Mouse (Mus musculus): ENCODE results near the gene Cadm2. TPM values are rescaled to one million over a fixed set of nuclear protein-coding genes. Genes with fewer than 3 reads are reported as not detected.

Gene Cadm2
- polyA plus RNA-seq, 1 experiment from 2014 or later: 5.3 TPM

DNA sequence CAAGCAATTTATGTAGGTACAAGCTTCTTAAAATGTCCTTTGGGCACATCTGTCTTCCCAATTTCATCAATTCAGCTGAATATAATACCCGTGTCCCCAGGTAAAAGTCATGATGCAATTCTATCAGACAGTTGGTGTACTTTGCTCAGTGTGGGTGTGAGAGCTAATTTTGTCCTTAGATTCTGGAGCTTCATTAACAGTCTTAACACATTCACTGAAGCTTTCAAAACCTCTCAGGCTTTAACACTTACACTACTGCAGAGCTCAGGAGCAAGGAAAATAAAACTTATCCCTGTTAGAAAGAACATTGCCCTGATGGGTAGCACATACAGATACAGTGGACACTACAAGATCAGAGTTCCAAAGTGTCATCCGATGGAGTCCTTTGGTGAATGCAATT lies 309.7 kb downstream of the Cadm2 start:
- no peak overlapping the region for H3K27ac ChIP-seq (ENCODE audit: low read length)
- H3K4me2 ChIP-seq (replicated peaks; ENCODE audit: low read depth, low read length): no peak overlapping the region
- no peak for ATAC-seq (ENCODE audit: insufficient number of reproducible peaks, insufficient read depth, low FRiP score, low read depth)
- no peak overlapping the region for H3K9ac ChIP-seq (replicated peaks; ENCODE audit: low read depth, low read length)
- WGBS: 85% methylated on average over 2 of the region's 2 CpGs
- no peak overlapping the region for H3K4me3 ChIP-seq (ENCODE audit: low read depth, low read length)
- no peaks in the 10 kb centered on the region for H3K36me3 ChIP-seq (ENCODE audit: control insufficient read depth, insufficient read depth, low read length)
- no peaks in the 10 kb centered on the region for H3K9me3 ChIP-seq (ENCODE audit: control insufficient read depth, low read depth, low read length)
- H3K27me3 ChIP-seq (ENCODE audit: control insufficient read depth, insufficient read depth, low read length): no peaks in the 10 kb centered on the region
- H3K4me1 ChIP-seq (ENCODE audit: control insufficient read depth, insufficient read depth, low read length): no peaks in the 10 kb centered on the region

DNA sequence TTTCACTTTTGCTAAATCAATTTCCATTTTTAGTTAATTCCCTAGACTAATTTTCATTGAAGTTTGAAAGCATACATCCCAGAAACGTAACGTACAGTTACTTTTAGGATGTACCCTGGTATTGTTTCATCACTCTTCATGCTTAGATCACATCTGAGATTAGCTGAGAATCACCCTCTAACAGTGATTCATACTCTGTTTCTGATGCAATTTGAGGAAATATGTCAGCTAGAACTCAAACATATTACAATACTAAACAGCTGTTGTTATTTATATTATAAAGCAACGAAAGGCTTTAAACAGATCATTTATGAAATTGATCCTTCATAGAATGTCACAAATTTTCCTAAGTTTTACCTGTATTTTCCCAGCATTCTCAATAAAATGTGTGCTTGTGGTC lies 336.0 kb downstream of the Cadm2 start:
- no peak overlapping the region for H3K9ac ChIP-seq (replicated peaks; ENCODE audit: low read depth, low read length)
- H3K9me3 ChIP-seq (ENCODE audit: control insufficient read depth, low read depth, low read length): no peaks in the 10 kb centered on the region
- H3K4me2 ChIP-seq (replicated peaks; ENCODE audit: low read depth, low read length): no peak overlapping the region
- no peak for ATAC-seq (ENCODE audit: insufficient number of reproducible peaks, insufficient read depth, low FRiP score, low read depth)
- no peak overlapping the region for H3K4me3 ChIP-seq (ENCODE audit: low read depth, low read length)
- H3K4me1 ChIP-seq (ENCODE audit: control insufficient read depth, insufficient read depth, low read length): no peaks in the 10 kb centered on the region
- H3K27me3 ChIP-seq (ENCODE audit: control insufficient read depth, insufficient read depth, low read length): no peaks in the 10 kb centered on the region
- H3K36me3 ChIP-seq (ENCODE audit: control insufficient read depth, insufficient read depth, low read length): no peaks in the 10 kb centered on the region
- no peak overlapping the region for H3K27ac ChIP-seq (ENCODE audit: low read length)
- WGBS: 90% methylated on average over 3 of the region's 3 CpGs

- Histone ChIP-seq H3K36me3 (ENCODE audit: control insufficient read depth, insufficient read depth, low read length) (no peaks in the 10 kb centered on the region), H3K27ac (ENCODE audit: low read length) (no peak overlapping the region), H3K9me3 (ENCODE audit: control insufficient read depth, low read depth, low read length) (no peaks in the 10 kb centered on the region), H3K27me3 (ENCODE audit: control insufficient read depth, insufficient read depth, low read length) (no peaks in the 10 kb centered on the region), H3K4me2 (replicated peaks; ENCODE audit: low read depth, low read length) (no peak overlapping the region), H3K4me1 (ENCODE audit: control insufficient read depth, insufficient read depth, low read length) (no peaks in the 10 kb centered on the region), H3K4me3 (ENCODE audit: low read depth, low read length) (no peak overlapping the region), H3K9ac (replicated peaks; ENCODE audit: low read depth, low read length) (no peak overlapping the region)
- WGBS: 87% methylated on average over 5 of the region's 5 CpGs
- no peak for ATAC-seq (ENCODE audit: insufficient number of reproducible peaks, insufficient read depth, low FRiP score, low read depth)
Measured at GRCm38 (mm10) chr16:67243598-67243997, 377.1 kb downstream of the Cadm2 start.

DNA sequence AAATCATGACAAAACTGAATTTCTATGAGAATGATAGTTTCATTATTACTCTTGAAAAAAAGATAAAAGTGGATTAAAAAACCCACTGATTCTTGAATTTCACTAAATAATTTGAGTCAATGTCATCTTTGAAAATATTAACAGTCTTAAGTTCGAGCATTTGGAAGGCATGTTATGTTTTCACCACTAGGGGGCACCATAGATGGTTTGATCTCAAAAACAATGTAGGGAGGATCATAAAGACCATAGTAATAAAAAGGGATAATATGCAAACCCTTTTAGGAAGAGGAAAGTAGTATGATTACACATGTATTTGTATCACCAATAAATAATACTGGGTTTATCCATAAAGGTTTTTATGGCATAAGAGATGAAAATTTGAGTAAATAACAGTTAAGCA lies 385.8 kb downstream of the Cadm2 start:
- H3K9ac ChIP-seq (replicated peaks; ENCODE audit: low read depth, low read length): no peak overlapping the region
- H3K4me3 ChIP-seq (ENCODE audit: low read depth, low read length): no peak overlapping the region
- no peak overlapping the region for H3K27ac ChIP-seq (ENCODE audit: low read length)
- 16% methylated on average over 1 of the region's 1 CpGs for WGBS
- no peaks in the 10 kb centered on the region for H3K4me1 ChIP-seq (ENCODE audit: control insufficient read depth, insufficient read depth, low read length)
- H3K4me2 ChIP-seq (replicated peaks; ENCODE audit: low read depth, low read length): no peak overlapping the region
- no peaks in the 10 kb centered on the region for H3K27me3 ChIP-seq (ENCODE audit: control insufficient read depth, insufficient read depth, low read length)
- ATAC-seq (ENCODE audit: insufficient number of reproducible peaks, insufficient read depth, low FRiP score, low read depth): no peak
- H3K36me3 ChIP-seq (ENCODE audit: control insufficient read depth, insufficient read depth, low read length): no peaks in the 10 kb centered on the region
- H3K9me3 ChIP-seq (ENCODE audit: control insufficient read depth, low read depth, low read length): no peaks in the 10 kb centered on the region

DNA sequence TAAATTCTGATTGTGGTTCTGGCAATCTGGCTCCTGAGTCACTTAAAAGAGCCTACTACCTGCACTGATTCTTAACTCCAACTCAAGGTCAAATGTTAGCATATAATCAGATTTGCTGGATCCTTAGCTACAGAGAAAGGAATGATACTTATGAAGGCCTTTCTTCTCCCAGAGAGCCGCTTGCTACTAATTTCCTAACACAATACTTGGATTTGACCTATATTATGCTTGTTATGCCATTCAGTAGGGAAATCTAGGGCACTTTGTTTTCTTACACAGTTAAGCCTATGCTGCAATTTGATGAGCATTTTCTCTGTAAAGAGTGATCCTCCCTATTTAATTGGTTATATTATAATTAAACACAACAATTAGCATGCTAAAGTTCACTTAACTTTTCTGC lies 394.0 kb downstream of the Cadm2 start:
- H3K9ac ChIP-seq (replicated peaks; ENCODE audit: low read depth, low read length): no peak overlapping the region
- WGBS: 94% methylated on average over 1 of the region's 1 CpGs
- no peak overlapping the region for H3K4me2 ChIP-seq (replicated peaks; ENCODE audit: low read depth, low read length)
- H3K4me1 ChIP-seq (ENCODE audit: control insufficient read depth, insufficient read depth, low read length): no peaks in the 10 kb centered on the region
- no peaks in the 10 kb centered on the region for H3K36me3 ChIP-seq (ENCODE audit: control insufficient read depth, insufficient read depth, low read length)
- H3K9me3 ChIP-seq (ENCODE audit: control insufficient read depth, low read depth, low read length): no peaks in the 10 kb centered on the region
- no peak overlapping the region for H3K27ac ChIP-seq (ENCODE audit: low read length)
- no peak for ATAC-seq (ENCODE audit: insufficient number of reproducible peaks, insufficient read depth, low FRiP score, low read depth)
- no peak overlapping the region for H3K4me3 ChIP-seq (ENCODE audit: low read depth, low read length)
- no peaks in the 10 kb centered on the region for H3K27me3 ChIP-seq (ENCODE audit: control insufficient read depth, insufficient read depth, low read length)

GRCm38 (mm10) chr16:67203329-67203728 lies 417.4 kb downstream of the Cadm2 start:
- Histone ChIP-seq H3K36me3 (ENCODE audit: control insufficient read depth, insufficient read depth, low read length) (no peaks in the 10 kb centered on the region), H3K27me3 (ENCODE audit: control insufficient read depth, insufficient read depth, low read length) (no peaks in the 10 kb centered on the region), H3K4me2 (replicated peaks; ENCODE audit: low read depth, low read length) (no peak overlapping the region), H3K4me3 (ENCODE audit: low read depth, low read length) (no peak overlapping the region), H3K4me1 (ENCODE audit: control insufficient read depth, insufficient read depth, low read length) (no peaks in the 10 kb centered on the region), H3K27ac (ENCODE audit: low read length) (no peak overlapping the region), H3K9ac (replicated peaks; ENCODE audit: low read depth, low read length) (no peak overlapping the region), H3K9me3 (ENCODE audit: control insufficient read depth, low read depth, low read length) (no peaks in the 10 kb centered on the region)
- no peak for ATAC-seq (ENCODE audit: insufficient number of reproducible peaks, insufficient read depth, low FRiP score, low read depth)

DNA sequence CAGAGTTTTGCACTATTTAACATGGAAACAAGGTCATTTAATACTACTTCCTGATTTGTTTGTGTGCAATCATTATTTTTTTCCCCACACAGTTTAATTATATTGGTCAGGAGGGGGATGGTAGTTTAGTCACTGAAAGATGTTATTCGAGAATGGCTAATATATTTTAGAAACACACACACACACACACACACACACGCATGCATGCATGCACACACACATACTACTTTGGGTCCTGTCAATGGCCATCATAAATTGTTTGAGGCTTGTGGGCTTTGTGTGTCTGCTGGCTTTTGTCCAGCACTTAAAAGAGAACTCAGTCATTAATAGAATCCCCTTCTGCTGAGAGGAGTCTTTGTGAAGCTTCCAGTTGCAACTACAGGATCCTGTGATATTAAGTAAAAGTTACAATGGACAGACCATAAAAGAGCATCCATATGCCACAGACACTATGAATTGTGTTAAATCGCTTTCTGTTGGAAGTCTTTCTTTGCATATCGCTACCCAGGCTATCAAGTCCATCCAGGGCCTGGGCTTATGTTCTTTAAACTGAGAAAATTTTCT lies 427.8 kb downstream of the Cadm2 start:
- H3K27me3 ChIP-seq (ENCODE audit: control insufficient read depth, insufficient read depth, low read length): no peaks in the 10 kb centered on the region
- H3K4me1 ChIP-seq (ENCODE audit: control insufficient read depth, insufficient read depth, low read length): no peaks in the 10 kb centered on the region
- ATAC-seq (ENCODE audit: insufficient number of reproducible peaks, insufficient read depth, low FRiP score, low read depth): no peak
- H3K36me3 ChIP-seq (ENCODE audit: control insufficient read depth, insufficient read depth, low read length): no peaks in the 10 kb centered on the region
- H3K9me3 ChIP-seq (ENCODE audit: control insufficient read depth, low read depth, low read length): no peaks in the 10 kb centered on the region
- H3K9ac ChIP-seq (replicated peaks; ENCODE audit: low read depth, low read length): no peak overlapping the region
- no peak overlapping the region for H3K4me3 ChIP-seq (ENCODE audit: low read depth, low read length)
- no peak overlapping the region for H3K27ac ChIP-seq (ENCODE audit: low read length)
- no peak overlapping the region for H3K4me2 ChIP-seq (replicated peaks; ENCODE audit: low read depth, low read length)
- WGBS: 86% methylated on average over 4 of the region's 4 CpGs

DNA sequence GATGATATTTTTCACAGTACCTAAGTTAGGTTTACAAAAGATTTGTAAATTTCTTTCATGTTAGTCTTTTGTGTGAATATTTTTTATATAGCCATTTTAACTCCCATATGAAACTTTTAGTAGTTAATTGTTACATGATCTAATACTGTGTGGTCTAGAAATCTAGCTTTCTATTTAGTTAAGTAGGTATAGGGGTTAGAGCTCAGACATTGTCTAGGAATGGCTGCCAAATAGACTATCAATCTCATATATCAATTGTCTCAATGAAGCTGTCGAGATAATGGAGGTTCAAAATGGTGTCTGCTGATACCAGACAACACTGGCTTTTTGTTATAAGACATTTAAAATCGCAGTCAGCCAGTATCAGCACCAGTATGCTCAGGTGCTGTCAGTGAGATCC lies 428.3 kb downstream of the Cadm2 start:
- H3K9me3 ChIP-seq (ENCODE audit: control insufficient read depth, low read depth, low read length): no peaks in the 10 kb centered on the region
- no peak overlapping the region for H3K4me2 ChIP-seq (replicated peaks; ENCODE audit: low read depth, low read length)
- no peaks in the 10 kb centered on the region for H3K36me3 ChIP-seq (ENCODE audit: control insufficient read depth, insufficient read depth, low read length)
- H3K4me1 ChIP-seq (ENCODE audit: control insufficient read depth, insufficient read depth, low read length): no peaks in the 10 kb centered on the region
- no peak overlapping the region for H3K4me3 ChIP-seq (ENCODE audit: low read depth, low read length)
- H3K27ac ChIP-seq (ENCODE audit: low read length): no peak overlapping the region
- WGBS: 44% methylated on average over 2 of the region's 2 CpGs
- ATAC-seq (ENCODE audit: insufficient number of reproducible peaks, insufficient read depth, low FRiP score, low read depth): no peak
- no peak overlapping the region for H3K9ac ChIP-seq (replicated peaks; ENCODE audit: low read depth, low read length)
- H3K27me3 ChIP-seq (ENCODE audit: control insufficient read depth, insufficient read depth, low read length): no peaks in the 10 kb centered on the region

GRCm38 (mm10) chr16:67186322-67186721 lies 434.4 kb downstream of the Cadm2 start:
- Histone ChIP-seq H3K9me3 (ENCODE audit: control insufficient read depth, low read depth, low read length) (no peaks in the 10 kb centered on the region), H3K4me2 (replicated peaks; ENCODE audit: low read depth, low read length) (no peak overlapping the region), H3K27ac (ENCODE audit: low read length) (no peak overlapping the region), H3K9ac (replicated peaks; ENCODE audit: low read depth, low read length) (no peak overlapping the region), H3K4me3 (ENCODE audit: low read depth, low read length) (no peak overlapping the region), H3K36me3 (ENCODE audit: control insufficient read depth, insufficient read depth, low read length) (no peaks in the 10 kb centered on the region), H3K4me1 (ENCODE audit: control insufficient read depth, insufficient read depth, low read length) (no peaks in the 10 kb centered on the region), H3K27me3 (ENCODE audit: control insufficient read depth, insufficient read depth, low read length) (no peaks in the 10 kb centered on the region)
- WGBS: 85% methylated on average over 1 of the region's 1 CpGs
- no peak for ATAC-seq (ENCODE audit: insufficient number of reproducible peaks, insufficient read depth, low FRiP score, low read depth)
